Mouse (Mus musculus) kidney, adult 2 months (tissue): ENCODE measurements at regions not wholly inside any gene's neighbourhood (a gene's known extent, or its start where the extent isn't known, plus 50 kb on each side); places are given as distances from the start of the nearest gene placed in this dataset.

Experiments
- CTCF ChIP-seq: fragments of 200-500 bp; conservative IDR thresholded peaks from 2 replicates; pipeline ENCODE4 v1.5.1; 2011; ENCODE audit warnings: low read depth, mild to moderate bottlenecking, control low read depth, low read length, moderate library complexity, mixed read lengths; ENCODE audit not compliant: insufficient read depth, insufficient read length
- POLR2A ChIP-seq: fragments of 200-500 bp; IDR thresholded peaks from one replicate; pipeline ENCODE4 v1.6.1; 2011; ENCODE audit warnings: low read depth, low read length, control low read depth

GRCm38 (mm10) chr13:58694703-58695102, 84.0 kb upstream of the Slc28a3 start:
- TF ChIP-seq POLR2A (no peak), CTCF (no peak)
